Mouse (Mus musculus) hindbrain, embryonic 15.5 days (tissue): ENCODE data around the gene Gm45837. TPM values are rescaled to one million over a fixed set of nuclear protein-coding genes. Genes with fewer than 3 reads are reported as not detected.

Experiments
- ATAC-seq: fragments of 200-750 bp; cut with Nextera tagmentation; 2 replicates; pipeline ENCODE4 v1.8.0; 2017; ENCODE audit warnings: low read depth, moderate number of reproducible peaks, moderate TSS enrichment; ENCODE audit not compliant: low FRiP score
- H3K27ac ChIP-seq: fragments of 300-500 bp; sonication (generic); replicated peaks from 2 replicates; pipeline ENCODE4 v1.5.1; 2015; ENCODE audit warnings: mild to moderate bottlenecking, inconsistent platforms
- H3K27me3 ChIP-seq: fragments of 300-500 bp; sonication (generic); 2 replicates; pipeline ENCODE4 v1.6.1; 2015; ENCODE audit warnings: control low read depth, inconsistent platforms
- H3K36me3 ChIP-seq: fragments of 300-500 bp; sonication (generic); 2 replicates; pipeline ENCODE4 v1.6.1; 2015; ENCODE audit warnings: control low read depth, inconsistent platforms
- H3K4me1 ChIP-seq: fragments of 300-500 bp; sonication (generic); replicated peaks from 2 replicates; pipeline ENCODE4 v1.6.1; 2015; ENCODE audit warnings: control low read depth, inconsistent platforms
- H3K4me2 ChIP-seq: fragments of 300-500 bp; sonication (generic); 2 replicates; pipeline ENCODE4 v1.6.1; 2015; ENCODE audit warnings: moderate library complexity, mild to moderate bottlenecking, inconsistent platforms
- H3K4me3 ChIP-seq: fragments of 300-500 bp; sonication (generic); 2 replicates; pipeline ENCODE4 v1.5.1; 2015; ENCODE audit warnings: mild to moderate bottlenecking, inconsistent platforms
- H3K9ac ChIP-seq: fragments of 300-500 bp; sonication (generic); 2 replicates; pipeline ENCODE4 v1.6.1; 2015; ENCODE audit warnings: inconsistent platforms
- H3K9me3 ChIP-seq: fragments of 300-500 bp; sonication (generic); 2 replicates; pipeline ENCODE4 v1.6.1; 2016; ENCODE audit warnings: control low read depth, inconsistent platforms
- WGBS: fragments of 180-500 bp; shearing (Covaris S2); methylation state at CpG from one replicate; pipeline ENCODE4 v1.1.7; 2015; 5-methylcytosine and 5-hydroxymethylcytosine counted together
- polyA plus RNA-seq: library from polyadenylated mRNA; unstranded; fragments of >200 nt; fragmentation: Nextera tagmentation; extraction: Ambion mirVana; gene quantifications from 2 replicates; pipeline ENCODE4 v1.2.1, GENCODE M21; 2015

The Gm45837 gene
- polyA plus RNA-seq, 1 experiment from 2014 or later: not detected

DNA sequence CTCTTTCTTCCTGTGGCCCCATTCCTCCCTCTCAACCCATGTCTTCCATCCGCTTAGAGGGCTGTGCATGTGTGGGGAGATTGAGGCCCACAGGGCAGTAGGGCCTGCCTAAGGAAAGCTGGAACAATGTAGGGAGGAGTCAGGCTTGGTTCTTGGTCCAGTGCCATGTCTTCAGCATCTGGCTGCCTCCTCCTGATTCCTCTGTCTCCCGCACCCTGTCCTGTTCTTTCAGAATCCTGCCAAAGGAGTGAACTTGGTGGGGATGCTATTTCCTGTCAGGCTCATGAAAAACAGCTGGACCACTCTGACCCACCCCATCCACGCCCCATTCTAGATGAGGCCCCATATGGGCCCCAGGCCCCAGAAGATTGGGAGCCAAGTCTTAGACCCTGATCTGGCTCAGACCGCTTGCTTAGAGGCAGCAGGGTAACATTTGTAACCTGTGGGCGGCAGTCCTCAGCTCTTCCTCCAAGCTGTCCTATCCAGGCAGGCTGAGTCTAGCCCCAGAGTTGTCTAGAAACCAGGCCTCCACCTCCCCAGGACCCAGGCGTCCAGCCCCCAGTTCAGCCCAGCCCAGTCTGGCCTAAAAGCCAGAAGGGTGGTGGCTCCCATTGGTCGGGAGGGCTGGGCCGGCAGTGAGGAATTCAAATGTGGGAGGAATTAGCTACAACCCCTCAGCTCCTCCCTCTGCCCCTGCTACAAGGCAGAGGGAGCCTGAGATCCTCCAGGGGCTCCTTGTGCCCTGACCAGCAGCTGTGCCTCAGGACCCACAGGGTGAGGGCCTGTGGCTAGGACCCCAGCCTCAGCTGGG, 16.8 kb upstream of the Gm45837 start:
- ATAC-seq: peak; percentile 27; the same call in 1 of the 2 replicates
- H3K36me3 ChIP-seq: no peaks in the 10 kb centered on the region
- H3K9me3 ChIP-seq: no peaks in the 10 kb centered on the region
- no peak overlapping the region for H3K9ac ChIP-seq
- no peaks in the 10 kb centered on the region for H3K27me3 ChIP-seq
- peaks cover 3% of the 10 kb centered on the region; the same call in 1 of the 2 replicates for H3K4me1 ChIP-seq
- 52% methylated on average over 8 of the region's 8 CpGs for WGBS
- H3K4me2 ChIP-seq: no peak overlapping the region
- no peak overlapping the region for H3K4me3 ChIP-seq
- H3K27ac ChIP-seq: peak overlapping the region; percentile 47; the same call in 1 of the 2 replicates

DNA sequence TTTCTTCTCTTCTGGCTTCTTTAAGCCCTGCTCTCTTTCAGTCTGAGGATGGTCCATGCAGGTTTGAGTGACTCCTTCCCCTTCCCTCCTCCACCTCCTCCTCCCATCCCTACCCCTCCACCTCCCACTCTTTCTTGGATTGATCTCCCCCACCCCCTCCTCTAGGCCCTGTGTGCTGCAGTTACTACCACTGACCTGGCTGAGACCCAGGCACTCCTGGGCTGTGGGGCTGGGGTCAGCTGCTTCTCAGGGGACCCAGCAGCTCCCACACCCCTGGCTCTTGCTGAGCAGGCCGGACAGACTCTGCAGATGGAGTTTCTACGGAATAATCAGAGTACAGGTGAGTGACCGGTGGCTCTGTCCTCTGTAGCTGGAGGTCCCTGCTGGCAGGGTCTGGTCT, 16.1 kb upstream of the Gm45837 start:
- Histone ChIP-seq H3K27ac (no peak overlapping the region), H3K9me3 (no peaks in the 10 kb centered on the region), H3K4me3 (no peak overlapping the region), H3K9ac (no peak overlapping the region), H3K27me3 (no peaks in the 10 kb centered on the region), H3K4me2 (no peak overlapping the region), H3K36me3 (no peaks in the 10 kb centered on the region), H3K4me1 (peaks cover 3% of the 10 kb centered on the region; the same call in 1 of the 2 replicates)
- ATAC-seq: no peak
- 74% methylated on average over 3 of the region's 3 CpGs for WGBS

DNA sequence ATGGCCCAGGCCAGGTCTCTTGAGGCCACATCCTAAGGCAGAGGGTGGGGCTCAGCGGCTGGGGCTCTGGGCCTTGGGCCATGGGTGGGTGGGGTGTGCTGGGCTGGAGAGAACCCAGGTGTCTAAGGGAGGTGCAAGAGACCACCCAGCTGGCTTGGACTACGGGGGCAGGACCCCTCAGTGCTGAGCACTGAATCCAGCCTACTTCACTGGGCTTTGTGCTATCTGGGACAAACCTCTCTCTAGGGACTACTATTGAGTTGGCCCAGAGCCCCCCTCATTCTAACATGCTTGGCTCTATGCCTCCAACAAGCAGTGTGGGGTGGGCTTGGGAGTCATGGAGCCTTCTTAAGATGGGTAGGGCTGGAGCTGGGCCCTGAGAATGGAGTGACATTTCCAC, 15.2 kb upstream of the Gm45837 start:
- Histone ChIP-seq H3K4me2 (no peak overlapping the region), H3K9me3 (no peaks in the 10 kb centered on the region), H3K4me1 (peaks cover 3% of the 10 kb centered on the region; the same call in 1 of the 2 replicates), H3K9ac (no peak overlapping the region), H3K27ac (no peak overlapping the region), H3K4me3 (no peak overlapping the region), H3K27me3 (no peaks in the 10 kb centered on the region), H3K36me3 (no peaks in the 10 kb centered on the region)
- 72% methylated on average over 2 of the region's 2 CpGs for WGBS
- peak; percentile 9; the same call in 1 of the 2 replicates for ATAC-seq

DNA sequence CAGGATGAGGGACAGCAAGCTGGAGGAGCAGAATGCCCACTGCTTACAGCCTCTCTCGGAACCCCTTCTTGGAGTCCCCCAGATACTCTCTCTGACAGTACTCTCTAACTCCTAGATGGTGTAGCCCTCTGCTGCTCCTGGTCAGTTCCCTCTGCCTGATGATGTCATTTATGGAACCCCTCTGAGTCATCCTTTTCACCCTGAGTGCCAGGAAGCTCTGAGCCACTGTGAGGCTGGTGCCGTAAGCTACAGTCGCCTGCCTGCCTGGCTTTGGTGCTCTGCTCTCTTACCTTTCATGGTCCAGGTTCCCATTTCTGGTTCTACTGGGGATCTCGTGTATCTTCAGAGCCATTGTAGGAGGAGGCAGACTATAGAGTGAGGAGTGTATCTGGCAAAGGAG, 13.5 kb upstream of the Gm45837 start:
- Histone ChIP-seq H3K27me3 (no peaks in the 10 kb centered on the region), H3K9ac (no peak overlapping the region), H3K27ac (no peak overlapping the region), H3K4me1 (peaks cover 3% of the 10 kb centered on the region; the same call in 1 of the 2 replicates), H3K4me3 (no peak overlapping the region), H3K36me3 (no peaks in the 10 kb centered on the region), H3K9me3 (no peaks in the 10 kb centered on the region), H3K4me2 (no peak overlapping the region)
- 87% methylated on average over 4 of the region's 4 CpGs for WGBS
- no peak for ATAC-seq

DNA sequence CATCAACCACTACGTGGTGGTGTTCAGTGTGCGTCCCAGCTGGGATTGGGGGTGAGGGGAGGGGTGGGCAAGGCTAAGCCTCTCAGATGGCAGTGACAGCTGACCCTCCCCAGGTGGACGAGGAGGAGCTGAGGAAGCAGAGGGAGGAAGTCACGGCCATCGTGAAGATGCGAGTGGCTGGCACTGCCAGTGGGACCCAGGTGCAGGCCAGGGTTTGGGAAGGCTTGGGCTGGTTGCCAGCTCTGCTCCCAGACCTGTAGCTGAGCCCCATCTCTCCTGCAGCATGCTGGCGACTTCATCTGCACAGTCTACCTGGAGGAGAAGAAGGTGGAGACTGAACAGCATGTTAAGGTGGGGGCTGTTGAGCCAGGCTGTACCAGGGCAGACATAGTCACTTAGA, 9.2 kb upstream of the Gm45837 start:
- Histone ChIP-seq H3K9me3 (no peaks in the 10 kb centered on the region), H3K9ac (no peak overlapping the region), H3K36me3 (no peaks in the 10 kb centered on the region), H3K4me2 (no peak overlapping the region), H3K27me3 (no peaks in the 10 kb centered on the region), H3K4me3 (no peak overlapping the region), H3K27ac (no peak overlapping the region), H3K4me1 (no peaks in the 10 kb centered on the region)
- WGBS: 72% methylated on average over 7 of the region's 7 CpGs
- ATAC-seq: no peak

DNA sequence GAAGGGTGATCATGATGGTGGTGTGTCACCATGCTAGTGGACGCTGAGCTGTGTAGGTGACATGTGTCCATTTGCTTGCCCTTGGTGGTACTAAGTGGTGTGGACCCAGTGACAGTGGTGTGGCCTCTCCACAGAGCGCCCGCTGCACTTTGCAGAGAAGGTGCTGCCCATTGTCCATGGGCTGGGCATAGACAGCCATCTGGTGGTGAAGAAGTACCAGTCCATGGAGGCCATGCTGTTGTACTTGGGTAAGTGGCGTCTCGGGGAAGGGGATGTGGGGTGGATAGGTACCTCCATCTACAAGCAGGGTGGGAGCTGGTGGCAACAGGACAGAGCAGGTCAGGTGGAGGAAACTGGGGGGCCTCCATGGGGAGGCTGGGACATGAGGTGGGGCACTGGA, 6.9 kb upstream of the Gm45837 start:
- Histone ChIP-seq H3K4me1 (no peaks in the 10 kb centered on the region), H3K27me3 (no peaks in the 10 kb centered on the region), H3K4me2 (no peak overlapping the region), H3K36me3 (no peaks in the 10 kb centered on the region), H3K27ac (no peak overlapping the region), H3K4me3 (no peak overlapping the region), H3K9me3 (no peaks in the 10 kb centered on the region), H3K9ac (no peak overlapping the region)
- WGBS: 96% methylated on average over 5 of the region's 5 CpGs
- ATAC-seq: no peak

DNA sequence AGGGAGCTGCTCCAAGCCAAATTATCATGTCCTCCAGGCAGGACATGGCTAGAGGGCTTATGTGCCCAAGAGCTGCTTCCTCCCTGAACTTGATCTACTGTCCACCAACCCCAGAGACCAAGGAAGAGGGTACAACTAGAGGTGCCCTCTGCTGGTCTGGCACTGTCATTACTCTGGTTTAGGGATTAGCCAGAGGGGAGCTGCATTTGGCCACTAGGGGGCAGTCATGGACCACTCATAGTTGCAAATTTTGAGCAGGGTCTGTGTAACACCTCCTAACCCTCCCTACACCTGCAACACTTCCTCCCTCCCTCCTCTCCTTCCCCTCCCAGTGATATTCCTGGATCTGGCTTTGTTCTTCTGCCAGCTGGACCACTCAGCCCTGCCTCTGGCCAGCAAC, 2.1 kb downstream of the Gm45837 start:
- peaks cover 27% of the 10 kb centered on the region for H3K4me1 ChIP-seq

DNA sequence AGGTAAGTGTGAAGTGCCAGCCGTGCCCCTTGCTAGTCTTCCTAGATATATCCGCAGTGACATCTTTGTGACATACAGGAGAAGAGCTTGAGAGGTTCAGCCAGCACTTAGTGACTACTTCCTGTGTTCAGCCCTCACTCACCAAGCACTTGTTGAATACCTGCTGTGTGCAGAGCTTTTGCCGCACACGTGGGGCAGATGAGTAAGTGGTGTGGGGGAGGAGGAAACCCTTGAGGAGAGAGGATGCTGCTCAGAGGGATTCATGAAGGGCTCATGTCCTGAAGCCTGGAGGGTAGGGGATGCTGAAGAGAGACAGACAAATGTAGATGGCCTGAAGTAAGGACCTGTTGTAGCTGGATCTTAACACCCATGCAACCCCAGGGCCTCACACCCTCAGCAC, 3.5 kb downstream of the Gm45837 start:
- no peak overlapping the region for H3K4me3 ChIP-seq
- H3K27ac ChIP-seq: no peak overlapping the region
- no peak overlapping the region for H3K4me2 ChIP-seq
- H3K36me3 ChIP-seq: no peaks in the 10 kb centered on the region
- ATAC-seq: no peak
- 58% methylated on average over 4 of the region's 4 CpGs for WGBS
- peaks cover 31% of the 10 kb centered on the region for H3K4me1 ChIP-seq
- no peaks in the 10 kb centered on the region for H3K9me3 ChIP-seq
- peaks cover 5% of the 10 kb centered on the region; the same call in 1 of the 2 replicates for H3K27me3 ChIP-seq
- no peak overlapping the region for H3K9ac ChIP-seq

More for the DNA sequence above, 2.1 kb downstream of the Gm45837 start:
- ATAC-seq: peak; percentile 31; the same call in 1 of the 2 replicates
- Histone ChIP-seq H3K4me3 (no peak overlapping the region), H3K9ac (no peak overlapping the region), H3K27ac (no peak overlapping the region), H3K9me3 (no peaks in the 10 kb centered on the region), H3K4me2 (no peak overlapping the region), H3K27me3 (no peaks in the 10 kb centered on the region), H3K36me3 (no peaks in the 10 kb centered on the region)

DNA sequence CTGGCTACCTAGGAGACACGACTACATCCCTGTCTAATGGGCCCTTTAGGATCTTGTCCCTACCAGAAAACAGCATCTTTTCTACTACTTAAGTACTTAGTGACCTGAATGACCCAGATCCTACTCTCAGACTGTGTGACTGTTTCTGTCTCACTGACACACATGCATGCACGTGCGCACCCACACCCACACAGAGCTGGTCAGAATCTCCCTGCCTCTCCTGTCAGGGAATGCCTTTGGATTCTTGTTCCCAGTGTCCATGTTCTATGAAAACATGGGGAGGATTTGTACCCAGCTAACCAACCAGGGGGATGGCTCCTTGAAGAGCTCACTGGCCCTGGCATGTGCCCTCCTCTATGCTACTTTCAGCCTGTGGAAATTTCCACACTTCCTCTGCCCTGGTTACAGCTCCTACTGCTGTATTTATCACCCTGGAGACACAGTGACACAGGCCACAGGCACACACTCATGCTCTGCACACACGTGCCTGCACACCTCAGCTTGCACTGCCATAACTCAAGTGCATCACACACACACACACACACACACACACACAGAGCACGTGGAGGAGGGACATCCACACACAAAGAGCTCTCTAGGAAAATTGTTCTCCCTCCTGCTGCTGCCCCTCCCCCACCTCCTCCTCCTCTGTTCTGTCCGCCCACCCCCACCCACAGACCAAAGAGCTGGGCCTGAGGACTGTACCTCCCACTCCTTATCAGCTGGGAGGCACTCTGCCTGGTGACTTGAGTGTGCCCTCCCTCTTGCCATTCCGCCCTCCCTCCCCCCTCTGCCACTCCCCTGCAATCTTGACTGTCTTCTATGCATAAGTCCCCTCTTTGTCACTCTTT, 4.2 kb downstream of the Gm45837 start:
- Histone ChIP-seq H3K4me1 (peaks cover 37% of the 10 kb centered on the region), H3K27ac (peak overlapping the region; percentile 47; the same call in 1 of the 2 replicates), H3K27me3 (peaks cover 5% of the 10 kb centered on the region; the same call in 1 of the 2 replicates), H3K4me3 (no peak overlapping the region), H3K4me2 (no peak overlapping the region), H3K9me3 (no peaks in the 10 kb centered on the region), H3K36me3 (no peaks in the 10 kb centered on the region), H3K9ac (no peak overlapping the region)
- ATAC-seq: peak; percentile 47
- WGBS: 25% methylated on average over 7 of the region's 7 CpGs

DNA sequence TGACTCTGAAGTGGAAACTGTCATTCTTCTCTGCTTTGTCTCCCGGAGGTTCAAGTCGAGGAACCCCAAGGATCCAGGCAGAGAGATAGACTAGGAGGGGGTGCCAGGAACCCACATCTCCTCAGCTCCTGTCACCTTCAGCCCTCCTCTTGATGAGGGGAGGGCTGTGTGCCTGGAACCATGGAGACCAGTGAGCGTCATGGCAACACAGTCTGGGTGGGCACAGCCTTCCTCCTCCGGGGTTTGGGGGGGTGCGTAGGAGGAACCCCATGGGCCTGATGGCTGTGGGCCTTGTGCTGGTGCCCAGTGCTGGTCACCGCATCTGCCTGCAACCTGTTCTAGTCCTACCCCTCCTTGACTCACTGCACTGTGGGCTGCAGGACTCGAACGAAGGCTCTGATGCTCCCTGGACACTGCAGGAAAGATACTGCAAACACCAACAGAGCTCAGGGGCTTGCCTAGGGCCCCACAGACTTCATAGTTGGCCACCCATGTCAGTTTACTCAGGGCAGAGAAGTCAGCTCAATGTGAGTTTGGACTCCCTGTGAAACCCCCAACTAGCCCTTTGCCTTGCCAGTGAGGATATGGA, 4.9 kb downstream of the Gm45837 start:
- WGBS: 26% methylated on average over 8 of the region's 8 CpGs
- Histone ChIP-seq H3K27ac (no peak overlapping the region), H3K9me3 (no peaks in the 10 kb centered on the region), H3K9ac (no peak overlapping the region), H3K27me3 (peaks cover 5% of the 10 kb centered on the region; the same call in 1 of the 2 replicates), H3K4me3 (no peak overlapping the region), H3K36me3 (no peaks in the 10 kb centered on the region), H3K4me1 (peaks cover 39% of the 10 kb centered on the region), H3K4me2 (no peak overlapping the region)
- ATAC-seq: 0 out of 2 replicates have a peak, but pooled peaks have one; percentile 1

DNA sequence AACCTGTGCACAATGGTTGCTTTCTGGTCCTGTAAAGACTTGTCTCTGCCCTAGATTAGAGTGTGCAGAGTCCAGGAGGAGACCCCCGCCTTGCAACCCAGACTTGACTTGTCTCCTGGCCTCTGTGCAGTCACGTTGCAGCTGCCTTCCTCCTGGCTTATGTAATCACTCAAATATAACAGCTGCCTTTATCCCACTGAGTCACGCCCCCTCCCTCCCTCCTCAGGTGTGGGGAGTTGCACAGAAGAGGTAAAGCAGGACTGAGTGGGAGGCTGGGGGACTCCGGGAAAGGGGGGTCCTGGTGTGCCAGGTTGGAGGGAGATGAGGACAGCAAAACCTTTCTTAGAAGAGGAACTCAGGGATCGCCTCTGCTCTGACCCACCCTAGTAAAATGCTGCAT, 5.7 kb downstream of the Gm45837 start:
- no peak overlapping the region for H3K4me3 ChIP-seq
- H3K4me1 ChIP-seq: peaks cover 46% of the 10 kb centered on the region
- no peak for ATAC-seq
- peaks cover 5% of the 10 kb centered on the region; the same call in 1 of the 2 replicates for H3K27me3 ChIP-seq
- WGBS: 66% methylated on average over 5 of the region's 5 CpGs
- no peaks in the 10 kb centered on the region for H3K36me3 ChIP-seq
- no peak overlapping the region for H3K27ac ChIP-seq
- H3K9me3 ChIP-seq: no peaks in the 10 kb centered on the region
- H3K4me2 ChIP-seq: no peak overlapping the region
- H3K9ac ChIP-seq: no peak overlapping the region
